ENCODE assay signal across 18 mouse cellular contexts in genomic region chr1:35697834-35698500, GRCm38 (mm10).
A peak's percentile ranks its signal among the peaks of the same experiment; 100 is the strongest.
DNase-seq lines count a peak whose midpoint lies in the region; ATAC-seq and TF ChIP-seq lines count a peak whose summit lies in the region.
"Had no signal": no experiment of that assay in that cellular context is flagged by ENCODE, and none has a peak within 500 bp of the region (broad histone marks: within the 10 kb centered on the region; RNA-seq: fewer than 3 reads in every experiment).

No protein-coding gene starts in this region.

- intact Hi-C loops in heart, adult 2 months (cut with DNase I): no loop called here

- TF ChIP-seq POLR2A in heart, adult 2 months (IDR thresholded peaks at IDR 0.05; ENCODE audit: insufficient read depth, low read depth, low read length): no peak
- no peak for TF ChIP-seq POLR2A in ES-Bruce4 (IDR thresholded peaks at IDR 0.05; ENCODE audit: insufficient read depth, low read length)

- no peaks in the 10 kb centered on the region for H3K9me3 ChIP-seq in ES-Bruce4 (replicated peaks; ENCODE audit: control insufficient read depth, insufficient read depth, low read length, poor library complexity, severe bottlenecking)
- H3K9me3 ChIP-seq in hindbrain, embryonic 12.5 days (replicated peaks): no peaks in the 10 kb centered on the region
- H3K9me3 ChIP-seq in kidney, embryonic 15.5 days (replicated peaks): no peaks in the 10 kb centered on the region
- no peaks in the 10 kb centered on the region for H3K9me3 ChIP-seq in liver, embryonic 11.5 days (ENCODE audit: control insufficient read depth, low read length)
- H3K9me3 ChIP-seq: embryonic facial prominence, embryonic 13.5 days; G1E; intestine, embryonic 15.5 days had no signal

- TF ChIP-seq CTCF in heart, adult 2 months (IDR thresholded peaks at IDR 0.05): no peak
- TF ChIP-seq CTCF in ES-Bruce4 (IDR thresholded peaks at IDR 0.05; ENCODE audit: low read depth, low read length): no peak

- H3K9ac ChIP-seq in heart, adult 2 months (ENCODE audit: low read depth, low read length): no peak overlapping the region
- no peak overlapping the region for H3K9ac ChIP-seq in ES-Bruce4 (ENCODE audit: low read depth, poor library complexity, severe bottlenecking)
- no peak overlapping the region for H3K9ac ChIP-seq in hindbrain, embryonic 12.5 days
- no peak overlapping the region for H3K9ac ChIP-seq in kidney, embryonic 15.5 days
- no peak overlapping the region for H3K9ac ChIP-seq in liver, embryonic 11.5 days (ENCODE audit: low read depth, low read length)
- H3K9ac ChIP-seq: embryonic facial prominence, embryonic 13.5 days; intestine, embryonic 15.5 days; lung, embryonic 14.5 days had no signal

- no peak overlapping the region for H3K27ac ChIP-seq in heart, adult 2 months
- H3K27ac ChIP-seq in ES-Bruce4 (ENCODE audit: insufficient read depth, low read length): no peak overlapping the region
- H3K27ac ChIP-seq in hindbrain, embryonic 12.5 days: peak overlapping the region; percentile 24
- H3K27ac ChIP-seq in kidney, embryonic 15.5 days: no peak overlapping the region
- H3K27ac ChIP-seq in liver, embryonic 11.5 days (ENCODE audit: low read depth, low read length): no peak overlapping the region
- H3K27ac ChIP-seq: embryonic facial prominence, embryonic 13.5 days; intestine, embryonic 15.5 days had no signal

- H3K79me2 ChIP-seq in heart, adult 2 months (replicated peaks; ENCODE audit: control insufficient read depth, insufficient read depth, low read length): no peaks in the 10 kb centered on the region

- no peak overlapping the region for H3K4me2 ChIP-seq in hindbrain, embryonic 12.5 days (replicated peaks)
- no peak overlapping the region for H3K4me2 ChIP-seq in kidney, embryonic 15.5 days
- H3K4me2 ChIP-seq in liver, embryonic 11.5 days: no peak overlapping the region
- H3K4me2 ChIP-seq: embryonic facial prominence, embryonic 13.5 days; heart, embryonic 11.5 days; intestine, embryonic 15.5 days; lung, embryonic 14.5 days had no signal

- DNase-seq in heart, adult 11 months: peak; percentile 36
- DNase-seq in heart, adult 2 months: no peak
- peak; percentile 20 for DNase-seq in WW6 (ENCODE audit: low read depth, low spot score)
- no peak for DNase-seq in kidney, adult 18-20 months
- no peak for DNase-seq in liver, embryonic 11.5 days (ENCODE audit: low spot score)
- DNase-seq: adrenal gland, postnatal 14 days; B cell, adult 2 months; cerebellum, postnatal 36 days; gastrocnemius, postnatal 10 days; right cerebral cortex, postnatal 4 days had no signal

- 30% methylated on average over 10 of the region's 10 CpGs for WGBS in heart, adult 2 months
- WGBS in hindbrain, embryonic 12.5 days: 11% methylated on average over 10 of the region's 10 CpGs
- 31% methylated on average over 10 of the region's 10 CpGs for WGBS in kidney, embryonic 15.5 days
- WGBS in liver, embryonic 11.5 days: 29% methylated on average over 10 of the region's 10 CpGs

- no peaks in the 10 kb centered on the region for H3K4me1 ChIP-seq in heart, adult 2 months (ENCODE audit: control insufficient read depth, insufficient read depth, low read length)
- H3K4me1 ChIP-seq in ES-Bruce4 (ENCODE audit: control insufficient read depth, insufficient read depth, low read length): no peaks in the 10 kb centered on the region
- H3K4me1 ChIP-seq in hindbrain, embryonic 12.5 days: peaks cover 19% of the 10 kb centered on the region
- H3K4me1 ChIP-seq in kidney, embryonic 15.5 days: peaks cover 3% of the 10 kb centered on the region; the same call in 1 of the 2 replicates
- H3K4me1 ChIP-seq in liver, embryonic 11.5 days (replicated peaks; ENCODE audit: control insufficient read depth, insufficient read depth, low read length): no peaks in the 10 kb centered on the region
- H3K4me1 ChIP-seq: intestine, embryonic 15.5 days had no signal

- H3K4me3 ChIP-seq in heart, adult 2 months: no peak overlapping the region
- no peak overlapping the region for H3K4me3 ChIP-seq in ES-Bruce4 (ENCODE audit: low read depth, low read length)
- H3K4me3 ChIP-seq in hindbrain, embryonic 12.5 days: no peak overlapping the region
- no peak overlapping the region for H3K4me3 ChIP-seq in kidney, embryonic 15.5 days (replicated peaks)
- H3K4me3 ChIP-seq in liver, embryonic 11.5 days (ENCODE audit: low read depth, low read length): no peak overlapping the region
- H3K4me3 ChIP-seq: embryonic facial prominence, embryonic 13.5 days; intestine, embryonic 15.5 days had no signal

- no peak for TF ChIP-seq EP300 in heart, adult 2 months (IDR thresholded peaks at IDR 0.05; ENCODE audit: insufficient read depth, low read depth, low read length)
- peak; percentile 53; the same call in 1 of the 2 replicates for TF ChIP-seq EP300 in ES-Bruce4 (IDR thresholded peaks at IDR 0.05; ENCODE audit: insufficient read depth, low read depth, low read length)

- ATAC-seq in hindbrain, embryonic 12.5 days (ENCODE audit: low FRiP score): no peak
- ATAC-seq in kidney, embryonic 15.5 days (replicated peaks; ENCODE audit: low FRiP score): no peak
- no peak for ATAC-seq in liver, embryonic 11.5 days (replicated peaks; ENCODE audit: low FRiP score)
- ATAC-seq: intestine, embryonic 15.5 days had no signal

- no peaks in the 10 kb centered on the region for H3K36me3 ChIP-seq in heart, adult 2 months (ENCODE audit: control insufficient read depth, insufficient read depth, low read length)
- no peaks in the 10 kb centered on the region for H3K36me3 ChIP-seq in ES-Bruce4 (ENCODE audit: control insufficient read depth, insufficient read depth, low read length, poor library complexity, severe bottlenecking)
- H3K36me3 ChIP-seq in hindbrain, embryonic 12.5 days: no peaks in the 10 kb centered on the region
- H3K36me3 ChIP-seq in kidney, embryonic 15.5 days: no peaks in the 10 kb centered on the region
- no peaks in the 10 kb centered on the region for H3K36me3 ChIP-seq in liver, embryonic 11.5 days (ENCODE audit: control insufficient read depth, insufficient read depth, low read length)
- H3K36me3 ChIP-seq: embryonic facial prominence, embryonic 13.5 days; G1E; intestine, embryonic 15.5 days had no signal

- H3K27me3 ChIP-seq in heart, adult 2 months (ENCODE audit: control insufficient read depth, insufficient read depth, low read length): no peaks in the 10 kb centered on the region
- H3K27me3 ChIP-seq in ES-Bruce4 (ENCODE audit: control insufficient read depth, insufficient read depth, low read length, poor library complexity, severe bottlenecking): 0 out of 2 replicates have a peak, but pooled peaks cover 1% of the 10 kb centered on the region
- H3K27me3 ChIP-seq in hindbrain, embryonic 12.5 days: 0 out of 2 replicates have a peak, but pooled peaks cover 4% of the 10 kb centered on the region
- no peaks in the 10 kb centered on the region for H3K27me3 ChIP-seq in kidney, embryonic 15.5 days
- no peaks in the 10 kb centered on the region for H3K27me3 ChIP-seq in liver, embryonic 11.5 days (replicated peaks; ENCODE audit: control insufficient read depth, insufficient read depth, low read length)
- H3K27me3 ChIP-seq: embryonic facial prominence, embryonic 13.5 days; intestine, embryonic 15.5 days had no signal

Comparison
In these comparisons a context has a peak if more than half of its experiments do, and no peak if none do; other contexts are left out.
1. DNase-seq: peak in heart, adult 11 months (single experiment) and WW6 (single experiment); none in heart, adult 2 months (0 of 2), kidney, adult 18-20 months (single experiment) and liver, embryonic 11.5 days (single experiment).